Mouse (Mus musculus): Measurements from ENCODE around the gene Eps8. TPM values are rescaled to one million over a fixed set of nuclear protein-coding genes. Genes with fewer than 3 reads are reported as not detected.

The Eps8 gene
- polyA plus RNA-seq, 1 experiment from 2014 or later: 9.4 TPM

DNA sequence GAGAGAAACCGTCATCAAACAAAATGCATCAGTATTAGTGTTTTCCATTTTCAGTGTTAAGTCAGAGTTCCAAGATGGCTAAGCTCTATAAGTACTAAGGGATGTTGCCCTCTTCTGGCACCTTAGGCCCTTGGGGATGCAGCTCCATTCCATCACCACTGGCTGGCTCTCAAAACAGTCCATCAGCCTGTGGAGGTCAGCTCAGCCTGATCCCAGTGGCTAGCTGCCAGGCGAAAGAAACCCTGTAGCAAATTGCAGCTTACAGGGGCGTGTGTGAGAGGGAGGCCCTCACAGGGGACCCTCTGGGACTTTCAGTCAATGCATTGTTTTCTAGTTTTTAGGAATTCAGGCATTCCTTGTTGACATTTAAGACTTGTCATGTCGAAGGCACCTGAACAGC lies 40.8 kb downstream of the Eps8 start:
- WGBS: 48% methylated on average over 4 of the region's 4 CpGs
- H3K36me3 ChIP-seq (ENCODE audit: control insufficient read depth, insufficient read depth, low read length): no peaks in the 10 kb centered on the region
- H3K27ac ChIP-seq (ENCODE audit: low read depth, low read length): no peak overlapping the region
- no peak for ATAC-seq (ENCODE audit: low FRiP score)
- H3K9me3 ChIP-seq (ENCODE audit: control insufficient read depth, low read length): no peaks in the 10 kb centered on the region
- H3K4me3 ChIP-seq (ENCODE audit: low read depth, low read length): no peak overlapping the region
- H3K4me1 ChIP-seq (replicated peaks; ENCODE audit: control insufficient read depth, insufficient read depth, low read length): no peaks in the 10 kb centered on the region; the same call in 1 of the 2 replicates
- no peak overlapping the region for H3K9ac ChIP-seq (ENCODE audit: low read depth, low read length)
- no peak for DNase-seq (ENCODE audit: low spot score)
- no peak overlapping the region for H3K4me2 ChIP-seq (replicated peaks; ENCODE audit: low read depth, low read length)
- no peaks in the 10 kb centered on the region for H3K27me3 ChIP-seq (ENCODE audit: control insufficient read depth, insufficient read depth, low read length)

DNA sequence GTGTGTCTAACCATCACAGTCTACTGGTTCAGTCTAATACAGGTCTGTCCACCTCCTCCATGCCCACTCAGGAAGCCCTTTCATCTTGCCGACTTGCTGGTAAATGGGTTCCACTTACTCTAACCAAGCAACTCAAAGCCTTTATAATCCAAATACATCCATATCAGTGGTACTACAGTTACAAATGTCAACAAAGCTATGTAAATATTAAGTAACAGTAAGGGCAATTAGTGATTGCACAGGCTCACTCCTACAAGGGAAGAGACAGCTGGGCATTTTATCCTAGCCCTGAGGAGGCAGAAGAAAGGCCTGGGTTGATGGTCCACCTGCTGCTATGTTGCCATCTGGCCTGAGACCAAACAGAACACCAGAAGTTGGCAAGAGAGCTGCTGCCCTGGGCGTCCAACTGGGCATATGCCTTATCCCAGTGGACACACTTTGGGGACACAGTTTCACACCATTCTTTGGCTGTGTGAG lies 42.6 kb downstream of the Eps8 start:
- Histone ChIP-seq H3K4me3 (ENCODE audit: low read depth, low read length) (no peak overlapping the region), H3K36me3 (ENCODE audit: control insufficient read depth, insufficient read depth, low read length) (no peaks in the 10 kb centered on the region), H3K4me1 (replicated peaks; ENCODE audit: control insufficient read depth, insufficient read depth, low read length) (no peaks in the 10 kb centered on the region; the same call in 1 of the 2 replicates), H3K27me3 (ENCODE audit: control insufficient read depth, insufficient read depth, low read length) (no peaks in the 10 kb centered on the region), H3K27ac (ENCODE audit: low read depth, low read length) (no peak overlapping the region), H3K9ac (ENCODE audit: low read depth, low read length) (no peak overlapping the region), H3K9me3 (ENCODE audit: control insufficient read depth, low read length) (no peaks in the 10 kb centered on the region), H3K4me2 (replicated peaks; ENCODE audit: low read depth, low read length) (no peak overlapping the region)
- DNase-seq (ENCODE audit: low spot score): no peak
- WGBS: 79% methylated on average over 2 of the region's 2 CpGs
- ATAC-seq (ENCODE audit: low FRiP score): no peak

DNA sequence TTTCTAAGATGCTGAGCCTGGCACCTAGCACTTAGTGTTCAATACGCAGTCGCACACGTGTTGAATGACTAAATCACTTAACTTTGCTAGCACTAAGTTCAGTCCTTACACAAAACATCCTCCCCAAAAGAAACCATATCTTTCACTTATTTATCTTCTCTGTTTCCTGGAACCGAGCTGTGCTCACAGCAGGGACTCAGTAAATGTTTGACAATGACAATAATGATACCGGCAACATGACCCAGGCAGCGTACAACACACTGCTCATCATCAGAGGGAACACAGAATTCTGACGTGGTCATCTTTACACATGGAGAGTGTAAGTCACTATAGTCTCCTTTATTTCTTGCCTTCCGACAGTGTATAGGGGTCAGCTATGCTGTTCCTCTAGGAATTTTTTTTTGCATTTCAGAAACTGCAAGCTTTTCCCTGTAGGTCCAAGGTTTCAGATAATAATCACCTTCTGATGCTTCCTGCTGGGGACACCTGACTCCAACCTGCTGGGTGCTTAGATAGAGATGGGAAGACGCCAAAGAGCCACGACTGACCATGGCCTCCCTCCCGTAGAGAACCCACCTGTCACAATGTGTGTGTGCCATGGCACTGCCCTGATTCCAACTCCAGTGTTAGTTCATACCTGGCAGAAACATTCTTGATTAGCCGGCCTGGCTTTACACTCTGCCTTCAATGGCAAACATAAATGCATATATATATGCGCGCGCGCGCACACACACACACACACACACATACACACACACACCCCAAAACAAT lies 46.3 kb downstream of the Eps8 start:
- H3K4me3 ChIP-seq (ENCODE audit: low read depth, low read length): no peak overlapping the region
- no peaks in the 10 kb centered on the region for H3K36me3 ChIP-seq (ENCODE audit: control insufficient read depth, insufficient read depth, low read length)
- no peak for ATAC-seq (ENCODE audit: low FRiP score)
- no peaks in the 10 kb centered on the region for H3K27me3 ChIP-seq (ENCODE audit: control insufficient read depth, insufficient read depth, low read length)
- no peak overlapping the region for H3K4me2 ChIP-seq (replicated peaks; ENCODE audit: low read depth, low read length)
- no peaks in the 10 kb centered on the region for H3K9me3 ChIP-seq (ENCODE audit: control insufficient read depth, low read length)
- H3K4me1 ChIP-seq (replicated peaks; ENCODE audit: control insufficient read depth, insufficient read depth, low read length): no peaks in the 10 kb centered on the region
- WGBS: 92% methylated on average over 17 of the region's 17 CpGs
- DNase-seq (ENCODE audit: low spot score): no peak
- H3K27ac ChIP-seq (ENCODE audit: low read depth, low read length): no peak overlapping the region
- no peak overlapping the region for H3K9ac ChIP-seq (ENCODE audit: low read depth, low read length)

GRCm38 (mm10) chr6:137606541-137606940 lies 48.1 kb downstream of the Eps8 start:
- no peak for DNase-seq (ENCODE audit: low spot score)
- Histone ChIP-seq H3K27me3 (ENCODE audit: control insufficient read depth, insufficient read depth, low read length) (no peaks in the 10 kb centered on the region), H3K9me3 (ENCODE audit: control insufficient read depth, low read length) (no peaks in the 10 kb centered on the region), H3K27ac (ENCODE audit: low read depth, low read length) (no peak overlapping the region), H3K4me2 (replicated peaks; ENCODE audit: low read depth, low read length) (no peak overlapping the region), H3K4me1 (replicated peaks; ENCODE audit: control insufficient read depth, insufficient read depth, low read length) (no peaks in the 10 kb centered on the region), H3K36me3 (ENCODE audit: control insufficient read depth, insufficient read depth, low read length) (no peaks in the 10 kb centered on the region), H3K4me3 (ENCODE audit: low read depth, low read length) (no peak overlapping the region), H3K9ac (ENCODE audit: low read depth, low read length) (no peak overlapping the region)
- WGBS: 90% methylated on average over 7 of the region's 7 CpGs
- ATAC-seq (ENCODE audit: low FRiP score): no peak

DNA sequence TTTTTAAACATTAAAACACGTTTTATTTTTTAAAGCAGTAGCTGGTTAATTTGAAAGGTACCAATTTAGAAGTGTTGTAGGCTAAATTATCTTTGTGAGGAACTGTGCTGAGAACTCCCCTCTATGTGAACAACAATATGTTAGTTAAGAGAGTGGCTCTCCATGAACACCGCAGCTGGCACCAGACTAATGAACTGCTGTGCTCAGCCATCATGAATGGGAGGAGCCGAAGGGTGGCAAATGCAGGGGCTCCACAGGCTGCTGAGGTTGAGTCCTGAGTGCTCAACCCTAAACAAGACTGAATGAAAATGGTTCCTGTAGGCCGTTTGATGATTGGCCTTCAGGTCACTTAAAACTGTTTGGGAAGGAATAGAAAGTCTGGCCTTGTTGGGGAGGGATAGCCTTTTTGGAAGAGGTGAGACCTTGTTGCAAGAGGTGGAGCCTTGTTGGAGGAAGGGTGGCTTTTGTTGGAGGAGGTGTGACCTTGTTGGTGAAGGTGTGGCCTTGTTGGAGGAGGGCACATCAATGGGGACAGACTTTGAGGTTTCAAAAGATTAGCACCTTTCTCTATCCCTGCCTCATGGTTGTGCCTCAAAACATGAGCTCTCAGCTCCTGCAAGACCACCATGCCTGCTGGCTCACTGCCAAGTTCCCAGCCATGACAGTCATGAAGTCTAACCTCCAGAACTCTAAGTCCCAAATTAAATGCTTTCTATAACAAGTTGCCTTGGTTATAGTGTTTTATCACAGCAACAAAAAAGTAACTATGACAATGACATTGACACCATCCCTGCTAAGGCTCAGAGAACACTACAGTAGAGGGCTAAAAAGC lies 50.0 kb downstream of the Eps8 start:
- Histone ChIP-seq H3K4me3 (ENCODE audit: low read depth, low read length) (no peak overlapping the region), H3K4me1 (replicated peaks; ENCODE audit: control insufficient read depth, insufficient read depth, low read length) (no peaks in the 10 kb centered on the region), H3K36me3 (ENCODE audit: control insufficient read depth, insufficient read depth, low read length) (no peaks in the 10 kb centered on the region), H3K4me2 (replicated peaks; ENCODE audit: low read depth, low read length) (no peak overlapping the region), H3K27me3 (ENCODE audit: control insufficient read depth, insufficient read depth, low read length) (no peaks in the 10 kb centered on the region), H3K9me3 (ENCODE audit: control insufficient read depth, low read length) (no peaks in the 10 kb centered on the region), H3K9ac (ENCODE audit: low read depth, low read length) (no peak overlapping the region), H3K27ac (ENCODE audit: low read depth, low read length) (no peak overlapping the region)
- WGBS: 90% methylated on average over 4 of the region's 4 CpGs
- no peak for DNase-seq (ENCODE audit: low spot score)
- no peak for ATAC-seq (ENCODE audit: low FRiP score)

GRCm38 (mm10) chr6:137598306-137598705 lies 56.4 kb downstream of the Eps8 start:
- Histone ChIP-seq H3K4me3 (ENCODE audit: low read depth, low read length) (no peak overlapping the region), H3K27ac (ENCODE audit: low read depth, low read length) (no peak overlapping the region), H3K9me3 (ENCODE audit: control insufficient read depth, low read length) (no peaks in the 10 kb centered on the region), H3K4me2 (replicated peaks; ENCODE audit: low read depth, low read length) (no peak overlapping the region), H3K27me3 (ENCODE audit: control insufficient read depth, insufficient read depth, low read length) (no peaks in the 10 kb centered on the region), H3K9ac (ENCODE audit: low read depth, low read length) (no peak overlapping the region), H3K4me1 (replicated peaks; ENCODE audit: control insufficient read depth, insufficient read depth, low read length) (no peaks in the 10 kb centered on the region), H3K36me3 (ENCODE audit: control insufficient read depth, insufficient read depth, low read length) (no peaks in the 10 kb centered on the region)
- ATAC-seq (ENCODE audit: low FRiP score) (no peak), DNase-seq (ENCODE audit: low spot score) (peak; percentile 7)
- WGBS: 20% methylated on average over 7 of the region's 7 CpGs

DNA sequence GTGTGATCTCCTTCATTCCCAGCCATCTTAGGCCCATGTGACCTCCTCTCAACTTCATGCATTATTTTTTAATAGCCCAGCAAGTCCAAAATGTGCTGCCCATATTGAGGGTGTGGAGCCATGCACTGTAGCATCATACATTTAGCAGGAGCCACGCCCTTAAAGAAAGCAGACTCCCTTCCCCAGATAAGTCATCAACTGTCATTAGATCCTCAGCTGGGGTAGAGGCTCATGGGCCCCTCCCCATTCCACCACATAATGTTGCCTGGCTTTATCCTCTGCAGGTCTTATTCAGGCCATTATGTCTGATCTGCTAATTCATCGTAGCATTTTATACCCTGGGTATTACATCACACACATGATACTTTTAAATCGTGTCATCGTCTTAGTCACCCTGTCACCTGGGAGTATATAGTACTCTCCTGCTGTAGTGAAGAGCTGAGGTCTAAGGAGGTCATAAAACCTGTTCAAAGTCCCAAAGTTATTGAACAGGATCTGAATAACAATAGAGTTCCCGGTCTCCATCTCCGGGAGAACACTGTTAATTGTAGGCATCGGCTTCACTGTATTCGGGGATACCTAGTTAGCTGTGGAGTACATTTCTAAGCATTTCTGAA lies 57.1 kb downstream of the Eps8 start:
- H3K9ac ChIP-seq (ENCODE audit: low read depth, low read length): no peak overlapping the region
- no peaks in the 10 kb centered on the region for H3K27me3 ChIP-seq (ENCODE audit: control insufficient read depth, insufficient read depth, low read length)
- DNase-seq (ENCODE audit: low spot score) (no peak), ATAC-seq (ENCODE audit: low FRiP score) (no peak)
- H3K4me3 ChIP-seq (ENCODE audit: low read depth, low read length): no peak overlapping the region
- H3K9me3 ChIP-seq (ENCODE audit: control insufficient read depth, low read length): no peaks in the 10 kb centered on the region
- H3K36me3 ChIP-seq (ENCODE audit: control insufficient read depth, insufficient read depth, low read length): no peaks in the 10 kb centered on the region
- no peak overlapping the region for H3K4me2 ChIP-seq (replicated peaks; ENCODE audit: low read depth, low read length)
- WGBS: 93% methylated on average over 8 of the region's 8 CpGs
- no peaks in the 10 kb centered on the region for H3K4me1 ChIP-seq (replicated peaks; ENCODE audit: control insufficient read depth, insufficient read depth, low read length)
- no peak overlapping the region for H3K27ac ChIP-seq (ENCODE audit: low read depth, low read length)

DNA sequence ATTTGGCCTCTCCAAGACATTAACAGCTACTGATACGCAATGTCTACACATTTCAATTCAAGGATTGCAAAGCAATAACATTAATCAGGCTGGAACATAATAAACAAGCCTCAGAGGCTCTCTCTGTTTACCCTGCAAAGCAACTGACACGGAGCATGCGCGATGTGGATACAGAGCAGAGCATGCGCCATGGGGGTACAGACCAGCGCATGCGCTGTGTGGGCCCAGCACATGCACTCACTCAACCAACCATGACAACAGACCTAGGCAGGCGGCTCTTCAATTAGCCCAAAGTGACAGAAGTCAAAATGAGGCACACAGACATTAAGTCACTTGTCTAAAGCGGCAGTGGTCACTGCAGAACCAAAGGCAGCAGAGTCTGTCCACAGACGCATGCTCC lies 62.1 kb downstream of the Eps8 start:
- ATAC-seq (ENCODE audit: low FRiP score) (no peak), DNase-seq (ENCODE audit: low spot score) (no peak)
- no peaks in the 10 kb centered on the region for H3K27me3 ChIP-seq (ENCODE audit: control insufficient read depth, insufficient read depth, low read length)
- no peaks in the 10 kb centered on the region for H3K36me3 ChIP-seq (ENCODE audit: control insufficient read depth, insufficient read depth, low read length)
- 91% methylated on average over 10 of the region's 10 CpGs for WGBS
- no peak overlapping the region for H3K4me3 ChIP-seq (ENCODE audit: low read depth, low read length)
- no peak overlapping the region for H3K27ac ChIP-seq (ENCODE audit: low read depth, low read length)
- no peak overlapping the region for H3K4me2 ChIP-seq (replicated peaks; ENCODE audit: low read depth, low read length)
- no peaks in the 10 kb centered on the region for H3K4me1 ChIP-seq (replicated peaks; ENCODE audit: control insufficient read depth, insufficient read depth, low read length)
- H3K9ac ChIP-seq (ENCODE audit: low read depth, low read length): no peak overlapping the region
- H3K9me3 ChIP-seq (ENCODE audit: control insufficient read depth, low read length): no peaks in the 10 kb centered on the region
